Mouse (Mus musculus): ENCODE data around the gene Erp44. TPM values are rescaled to one million over a fixed set of nuclear protein-coding genes. Genes with fewer than 3 reads are reported as not detected.

The Erp44 gene
- total RNA-seq, 1 experiment from 2014 or later = 86.8 TPM

Other genes with a start within 250 kb of the Erp44 start
- 0.29 and 1.5 TPM in 2 replicates for gene Nr4a3, start 234.4 kb downstream of the Erp44 start, total RNA-seq (2017)
- gene Stx17, start 154.6 kb downstream of the Erp44 start, total RNA-seq (2017) = 30.3 and 34.4 TPM in 2 replicates
- 10.9 and 11.5 TPM in 2 replicates for gene Invs, start 202 bp upstream of the Erp44 start, total RNA-seq (2017)
- 58.4 and 69.3 TPM in 2 replicates for gene Tex10, start 193.9 kb upstream of the Erp44 start, total RNA-seq (2017)